Mouse (Mus musculus): ENCODE measurements around the gene Lekr1.

DNA sequence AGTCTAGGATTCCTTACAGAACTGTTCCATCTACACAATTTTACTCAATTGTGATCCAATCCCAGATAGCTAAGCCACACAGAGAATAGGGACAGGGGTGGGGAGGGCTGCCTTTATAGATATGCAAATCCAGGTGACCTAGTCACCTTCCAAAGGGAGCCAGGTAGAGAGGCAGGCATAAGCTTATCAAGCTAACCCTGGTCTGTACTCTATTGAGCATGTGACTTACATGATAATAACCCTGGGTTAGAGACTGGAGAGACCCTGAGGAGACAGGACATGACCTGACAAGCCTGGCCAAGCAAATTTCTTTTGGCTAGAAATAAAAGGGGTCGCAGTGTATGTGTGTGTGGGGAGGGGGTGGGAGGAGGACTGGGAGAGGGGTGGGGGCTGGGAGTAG, 17.1 kb upstream of the Lekr1 start:
- TF ChIP-seq POLR2A (IDR thresholded peaks at IDR 0.05; ENCODE audit: low read depth, low read length): no peak
- no peak for TF ChIP-seq CTCF (IDR thresholded peaks at IDR 0.05; ENCODE audit: extremely low read depth, insufficient read length, insufficient replicate concordance, low read depth, low read length)

Measured in small intestine, adult 2 months (tissue).